Mouse (Mus musculus): Measurements from ENCODE around the gene Best3. TPM values are rescaled to one million over a fixed set of nuclear protein-coding genes. Genes with fewer than 3 reads are reported as not detected.

The Best3 gene
- total RNA-seq (2021) (1 to 10 TPM; 5.8 to 5.9 TPM), polyA plus RNA-seq (2012; rRNA removed) (3.2 and 6.7 TPM in 2 replicates)
- long read RNA-seq, partial matches to known transcripts = 0 of 1 reads
- long read RNA-seq, other reads (novel, unspliced or antisense) = 1 of 1 reads

DNA sequence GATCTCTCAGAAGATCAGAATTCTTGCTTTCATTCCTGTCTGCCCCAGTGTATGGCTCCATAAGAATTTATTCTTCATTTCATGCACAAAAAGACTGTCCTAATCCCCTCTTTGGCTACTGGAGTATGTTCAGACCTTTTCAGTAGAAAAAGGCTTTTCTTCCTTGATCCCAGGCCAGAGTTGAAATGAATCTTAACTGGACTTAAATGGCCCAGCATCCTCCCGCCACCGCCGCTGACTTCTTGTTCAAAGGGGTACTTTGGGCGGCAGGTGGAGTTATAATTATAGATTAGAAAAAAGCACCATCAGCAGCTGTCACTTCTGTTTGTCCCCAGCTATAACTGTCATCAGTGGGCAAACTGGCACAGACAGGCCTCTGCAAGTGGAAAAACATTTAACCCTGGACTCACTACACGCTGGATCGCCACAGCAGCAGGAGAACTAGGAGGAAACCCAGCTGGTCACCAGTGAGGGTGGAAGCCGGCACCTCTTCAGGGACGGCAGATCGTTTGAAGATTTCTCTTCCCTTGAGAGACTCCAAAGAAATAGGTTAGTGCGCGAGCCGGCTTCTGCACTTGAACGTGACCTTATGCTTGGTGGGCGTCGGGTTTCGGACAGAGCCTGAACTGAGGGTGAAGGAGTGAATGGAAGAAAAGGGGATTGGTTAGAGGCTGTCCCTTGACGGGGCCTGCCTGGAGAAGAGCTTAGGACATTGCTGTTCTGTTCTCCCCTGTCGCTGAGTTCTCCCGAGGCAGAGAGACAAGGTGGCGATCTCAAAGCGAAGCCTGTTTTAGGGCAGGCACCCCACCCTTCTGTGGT, at the start of gene Best3:
Gene Best3 (plus strand): TSS at position 51 of the 819 bp plus-strand sequence.
- Histone ChIP-seq H3K4me1 (ENCODE audit: control insufficient read depth, insufficient read depth, low read length) (no peaks in the 10 kb centered on the region), H3K27me3 (ENCODE audit: control insufficient read depth, insufficient read depth, low read length) (no peaks in the 10 kb centered on the region), H3K4me3 (peak within 1 kb of the TSS; percentile 18; the same call in 1 of the 2 replicates), H3K36me3 (ENCODE audit: control insufficient read depth, insufficient read depth, low read length) (no peaks in the 10 kb centered on the region), H3K9ac (ENCODE audit: low read depth, low read length) (peak within 1 kb of the TSS; percentile 26; the same call in 1 of the 2 replicates), H3K79me2 (replicated peaks; ENCODE audit: control insufficient read depth, insufficient read depth, low read length) (no peaks in the 10 kb centered on the region), H3K27ac (peak within 1 kb of the TSS; percentile 27; the same call in 1 of the 2 replicates)
- TF ChIP-seq CTCF (IDR thresholded peaks at IDR 0.05) (no peak), POLR2A (IDR thresholded peaks at IDR 0.05; ENCODE audit: insufficient read depth, low read depth, low read length) (no peak), EP300 (IDR thresholded peaks at IDR 0.05; ENCODE audit: insufficient read depth, low read depth, low read length) (no peak)
- WGBS = 49% methylated on average over 21 of the region's 21 CpGs
- no peak for DNase-seq
- intact Hi-C loops (cut with DNase I) = no loop called here

DNA sequence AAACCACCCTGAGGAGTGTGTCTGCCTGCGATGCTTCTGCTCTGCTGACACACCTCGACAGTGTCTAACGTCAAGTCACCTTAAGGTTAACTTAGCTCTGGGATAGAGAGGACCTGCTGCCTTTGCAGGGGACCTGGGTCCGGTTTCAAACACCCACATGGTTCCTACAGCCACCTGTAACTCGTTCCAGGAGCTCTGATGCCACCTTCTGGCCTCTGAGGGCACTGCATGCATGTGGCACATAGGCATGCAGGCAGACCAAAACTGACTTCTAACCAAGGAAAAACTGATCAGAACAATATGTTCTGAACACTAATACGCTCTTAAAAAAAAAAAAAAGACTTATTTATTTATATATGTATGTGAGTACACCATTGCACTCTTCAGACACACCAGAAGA, 43.1 kb upstream of the Best3 start:
- Histone ChIP-seq H3K79me2 (replicated peaks; ENCODE audit: control insufficient read depth, insufficient read depth, low read length) (peaks cover 2% of the 10 kb centered on the region), H3K4me3 (no peak overlapping the region), H3K9ac (ENCODE audit: low read depth, low read length) (no peak overlapping the region), H3K27me3 (ENCODE audit: control insufficient read depth, insufficient read depth, low read length) (no peaks in the 10 kb centered on the region; the same call in 1 of the 2 replicates), H3K36me3 (ENCODE audit: control insufficient read depth, insufficient read depth, low read length) (no peaks in the 10 kb centered on the region), H3K27ac (no peak overlapping the region), H3K4me1 (ENCODE audit: control insufficient read depth, insufficient read depth, low read length) (no peaks in the 10 kb centered on the region)
- WGBS = 94% methylated on average over 6 of the region's 6 CpGs
- intact Hi-C loops (cut with DNase I) = loop anchor here (10.0 kb wide), 2 partner anchors 272 to 358 kb away; partner anchors contain the start of gene Cnot2
- DNase-seq = no peak
- TF ChIP-seq EP300 (IDR thresholded peaks at IDR 0.05; ENCODE audit: insufficient read depth, low read depth, low read length) = no peak
- peak; percentile 57 for TF ChIP-seq CTCF (IDR thresholded peaks at IDR 0.05)

DNA sequence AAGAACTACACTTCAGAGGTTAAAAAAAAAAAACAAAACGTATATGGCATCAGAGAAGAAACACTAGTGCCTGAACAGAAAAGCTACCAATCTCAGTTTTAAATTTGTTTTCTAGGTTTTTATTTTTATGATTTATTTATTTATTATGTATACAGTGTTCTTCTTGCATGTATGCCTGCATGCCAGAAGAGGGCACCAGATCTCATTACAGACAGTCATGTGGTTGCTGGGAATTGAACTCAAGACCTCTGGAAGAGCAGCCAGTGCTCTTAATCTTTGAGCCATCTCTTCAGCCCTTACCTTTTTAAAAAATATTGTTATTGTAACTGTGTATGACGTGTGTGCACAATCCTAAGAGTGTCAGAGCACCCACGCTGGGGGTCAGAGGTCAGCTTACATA, 42.0 kb upstream of the Best3 start:
- Histone ChIP-seq H3K36me3 (ENCODE audit: control insufficient read depth, insufficient read depth, low read length) (0 out of 2 replicates have a peak, but pooled peaks cover 3% of the 10 kb centered on the region), H3K79me2 (replicated peaks; ENCODE audit: control insufficient read depth, insufficient read depth, low read length) (peaks cover 2% of the 10 kb centered on the region), H3K4me1 (ENCODE audit: control insufficient read depth, insufficient read depth, low read length) (no peaks in the 10 kb centered on the region), H3K4me3 (no peak overlapping the region), H3K27me3 (ENCODE audit: control insufficient read depth, insufficient read depth, low read length) (no peaks in the 10 kb centered on the region; the same call in 1 of the 2 replicates), H3K27ac (no peak overlapping the region), H3K9ac (ENCODE audit: low read depth, low read length) (no peak overlapping the region)
- intact Hi-C loops (cut with DNase I) = loop anchor here (10.0 kb wide), 2 partner anchors 271 to 359 kb away; partner anchors contain the start of gene Cnot2
- no peak for DNase-seq
- WGBS = 88% methylated on average over 3 of the region's 3 CpGs
- TF ChIP-seq POLR2A (IDR thresholded peaks at IDR 0.05; ENCODE audit: insufficient read depth, low read depth, low read length) (no peak), EP300 (IDR thresholded peaks at IDR 0.05; ENCODE audit: insufficient read depth, low read depth, low read length) (no peak), CTCF (IDR thresholded peaks at IDR 0.05) (peak; percentile 68)

DNA sequence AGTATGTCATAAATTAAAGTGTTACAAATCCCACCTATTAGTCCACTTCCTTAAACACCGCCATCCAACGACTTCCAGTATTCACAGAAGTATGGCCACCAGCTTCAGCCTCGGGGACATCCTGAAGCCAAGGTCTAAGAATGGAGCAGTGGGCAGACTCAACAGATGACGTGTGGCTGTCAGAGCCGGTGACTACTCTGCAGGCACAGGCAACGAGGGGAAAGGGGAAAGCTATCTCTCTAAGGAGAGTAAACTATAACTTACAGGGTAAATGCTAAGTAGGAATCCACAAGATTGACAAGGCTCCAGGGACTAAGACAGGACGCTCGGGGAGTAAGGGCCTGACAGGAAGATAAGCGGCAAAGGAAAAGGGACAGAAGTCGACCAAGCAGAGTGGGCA, 41.2 kb upstream of the Best3 start:
- DNase-seq = no peak
- 0 out of 2 replicates have a peak, but pooled peaks cover 3% of the 10 kb centered on the region for H3K36me3 ChIP-seq (ENCODE audit: control insufficient read depth, insufficient read depth, low read length)
- peaks cover 2% of the 10 kb centered on the region for H3K79me2 ChIP-seq (replicated peaks; ENCODE audit: control insufficient read depth, insufficient read depth, low read length)
- WGBS = 26% methylated on average over 10 of the region's 10 CpGs
- H3K4me1 ChIP-seq (ENCODE audit: control insufficient read depth, insufficient read depth, low read length) = no peaks in the 10 kb centered on the region
- TF ChIP-seq CTCF (IDR thresholded peaks at IDR 0.05) (no peak), EP300 (IDR thresholded peaks at IDR 0.05; ENCODE audit: insufficient read depth, low read depth, low read length) (0 out of 2 replicates have a peak, but pooled peaks have one; percentile 21)
- H3K9ac ChIP-seq (ENCODE audit: low read depth, low read length) = peak overlapping the region; percentile 5
- H3K4me3 ChIP-seq = no peak overlapping the region
- H3K27me3 ChIP-seq (ENCODE audit: control insufficient read depth, insufficient read depth, low read length) = no peaks in the 10 kb centered on the region; the same call in 1 of the 2 replicates
- intact Hi-C loops (cut with DNase I) = loop anchor here (10.0 kb wide), 2 partner anchors 270 to 360 kb away; partner anchors contain the start of gene Cnot2
- peak overlapping the region; percentile 68 for H3K27ac ChIP-seq

DNA sequence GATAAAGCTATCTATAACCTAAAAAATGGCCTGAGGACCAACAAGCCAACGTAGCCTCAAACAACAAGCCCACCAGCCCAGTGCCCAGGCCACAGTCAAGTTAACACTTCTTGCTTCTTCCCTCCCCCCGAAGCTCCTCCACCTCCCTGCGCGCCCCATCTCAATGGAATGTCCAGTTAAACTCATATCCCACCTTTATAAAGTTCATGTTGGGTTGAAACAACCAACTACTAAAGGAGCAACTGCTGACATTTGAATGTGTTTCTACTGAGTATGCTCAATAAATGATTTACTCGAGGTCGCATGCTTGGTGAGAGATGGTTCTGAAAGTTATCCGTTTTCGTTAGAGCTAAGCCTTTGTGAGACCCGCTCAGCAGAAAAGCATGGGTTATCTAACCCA, 37.7 kb upstream of the Best3 start:
- H3K27me3 ChIP-seq (ENCODE audit: control insufficient read depth, insufficient read depth, low read length) = no peaks in the 10 kb centered on the region; the same call in 1 of the 2 replicates
- TF ChIP-seq EP300 (IDR thresholded peaks at IDR 0.05; ENCODE audit: insufficient read depth, low read depth, low read length) = no peak
- TF ChIP-seq POLR2A (IDR thresholded peaks at IDR 0.05; ENCODE audit: insufficient read depth, low read depth, low read length) = no peak
- no peak for TF ChIP-seq CTCF (IDR thresholded peaks at IDR 0.05)
- no peak overlapping the region for H3K27ac ChIP-seq
- intact Hi-C loops (cut with DNase I) = loop anchor here (10.0 kb wide), 2 partner anchors 266 to 364 kb away; partner anchors contain the start of gene Cnot2
- peaks cover 2% of the 10 kb centered on the region; the same call in 1 of the 2 replicates for H3K4me1 ChIP-seq (ENCODE audit: control insufficient read depth, insufficient read depth, low read length)
- 0 out of 2 replicates have a peak, but pooled peaks cover 3% of the 10 kb centered on the region for H3K36me3 ChIP-seq (ENCODE audit: control insufficient read depth, insufficient read depth, low read length)
- H3K4me3 ChIP-seq = no peak overlapping the region
- DNase-seq = no peak
- H3K79me2 ChIP-seq (replicated peaks; ENCODE audit: control insufficient read depth, insufficient read depth, low read length) = peaks cover 2% of the 10 kb centered on the region
- H3K9ac ChIP-seq (ENCODE audit: low read depth, low read length) = no peak overlapping the region
- 87% methylated on average over 9 of the region's 9 CpGs for WGBS

All from heart, adult 2 months (tissue).